Mouse (Mus musculus): ENCODE data around the gene Zcchc2. TPM values are rescaled to one million over a fixed set of nuclear protein-coding genes. Genes with fewer than 3 reads are reported as not detected.
A peak's percentile ranks its signal among the peaks of the same experiment; 100 is the strongest.

Gene Zcchc2
- 5.9 TPM for polyA plus RNA-seq (2012; fragmentation: generic; extraction: Trizol)
- long read RNA-seq, experiment 1, partial matches to known transcripts = 0 of 2 reads
- long read RNA-seq, experiment 1, other reads (novel, unspliced or antisense) = 2 of 2 reads
- long read RNA-seq, experiment 2, full-length matches to known transcripts = 1 of 5 reads
- long read RNA-seq, experiment 2, partial matches to known transcripts = 2 of 5 reads
- long read RNA-seq, experiment 2, other reads (novel, unspliced or antisense) = 2 of 5 reads

DNA sequence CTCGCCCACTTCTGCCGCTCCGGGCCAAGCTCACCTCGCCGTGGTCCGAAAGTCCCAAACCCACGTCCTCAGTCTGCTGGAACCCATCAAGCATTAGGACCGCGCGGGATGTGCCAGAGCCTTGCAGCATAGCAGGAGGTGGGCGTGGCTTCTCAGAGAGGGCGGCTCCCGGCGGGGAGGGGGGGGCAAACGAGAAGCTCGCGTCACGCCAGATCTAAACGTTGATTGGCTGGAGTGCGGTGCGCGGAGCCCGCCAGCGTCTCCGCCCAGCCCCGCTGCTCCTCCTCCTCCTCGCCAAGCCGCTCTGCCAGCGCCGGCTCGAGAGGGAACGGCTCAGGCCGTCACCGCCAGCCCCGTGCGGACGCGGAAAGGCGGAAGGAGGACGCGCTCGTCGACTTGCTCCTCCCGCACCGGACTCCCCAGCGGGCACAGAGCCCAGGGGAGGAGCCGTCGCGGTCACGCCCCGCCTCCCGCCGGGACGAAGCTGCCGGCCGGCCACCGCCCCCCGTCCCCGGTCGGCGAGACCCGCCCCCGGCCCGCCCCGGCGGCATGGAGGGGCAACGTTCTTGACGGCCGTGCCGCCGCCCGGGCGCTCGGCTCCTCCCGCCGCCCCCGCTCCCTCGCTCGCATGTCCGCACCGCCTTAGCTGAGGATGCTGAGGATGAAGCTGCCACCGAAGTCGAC lies at the start of gene Zcchc2:
Gene Zcchc2 (plus strand): TSS at position 269 of the 684 bp plus-strand sequence.
- peak within 1 kb of the TSS; percentile 99 for H3ac ChIP-seq (ENCODE audit: control insufficient read depth, insufficient read length, low read depth)
- H3K36me3 ChIP-seq (ENCODE audit: control insufficient read depth, insufficient read depth) = peaks cover 5% of the 10 kb centered on the region
- peaks cover 47% of the 10 kb centered on the region for H3K79me3 ChIP-seq (ENCODE audit: low read depth)

DNA sequence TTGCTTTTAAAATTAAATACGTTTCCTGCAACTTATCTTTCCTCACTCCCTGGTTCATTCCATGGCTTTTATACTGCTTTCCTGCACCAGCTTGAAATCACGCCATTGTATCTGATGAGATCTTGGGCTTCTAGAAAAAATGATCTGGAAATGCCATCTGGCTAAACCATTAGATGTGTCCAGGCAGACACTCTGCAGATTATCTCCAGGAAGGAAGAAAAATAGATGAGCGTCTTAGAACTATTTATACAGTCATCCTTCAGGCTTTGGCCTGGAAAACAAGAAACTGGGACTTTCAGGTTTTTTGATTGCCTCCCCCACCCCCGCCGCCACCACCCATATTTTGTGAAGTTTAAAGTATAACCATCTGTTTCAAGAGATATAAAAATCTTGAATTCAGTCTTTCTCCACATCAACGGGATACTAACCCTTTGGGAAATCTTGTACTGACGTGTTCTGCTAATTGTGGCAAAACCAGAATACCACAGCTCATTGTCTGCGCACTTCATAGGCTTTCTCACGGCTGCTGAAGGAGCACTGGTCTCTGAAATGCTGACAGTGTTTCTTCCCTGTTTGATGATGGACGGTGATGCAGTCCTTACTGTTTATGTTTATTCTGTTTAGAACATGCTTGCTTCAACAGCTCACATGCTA lies 45.2 kb upstream of the Zcchc2 start:
- H3K27me3 ChIP-seq (ENCODE audit: control insufficient read depth, insufficient read depth, insufficient read length) = no peaks in the 10 kb centered on the region
- no peak for TF ChIP-seq FOSL1 (IDR thresholded peaks at IDR 0.05; ENCODE audit: insufficient read depth, low read length, poor library complexity, severe bottlenecking)
- TF ChIP-seq MAX (IDR thresholded peaks at IDR 0.05) = no peak
- no peak for TF ChIP-seq MYOD1 (IDR thresholded peaks at IDR 0.05; ENCODE audit: control insufficient read depth, insufficient read length, low read depth)
- TF ChIP-seq CEBPB (IDR thresholded peaks at IDR 0.05; ENCODE audit: low read depth) = no peak
- TF ChIP-seq MYOG (IDR thresholded peaks at IDR 0.05; ENCODE audit: control insufficient read depth, extremely low read depth, insufficient read length) = no peak
- no peak for TF ChIP-seq CTCF (IDR thresholded peaks at IDR 0.05; ENCODE audit: control insufficient read depth, insufficient read depth, insufficient read length)
- TF ChIP-seq USF1 (IDR thresholded peaks at IDR 0.05; ENCODE audit: low read depth) = no peak
- H3K4me3 ChIP-seq (ENCODE audit: insufficient read depth, poor library complexity, severe bottlenecking) = no peak overlapping the region
- H3K36me3 ChIP-seq (ENCODE audit: control insufficient read depth, insufficient read depth) = no peaks in the 10 kb centered on the region
- no peaks in the 10 kb centered on the region for H3K79me3 ChIP-seq (ENCODE audit: low read depth)
- no peak overlapping the region for H3ac ChIP-seq (ENCODE audit: control insufficient read depth, insufficient read length, low read depth)
- no peaks in the 10 kb centered on the region for H3K79me2 ChIP-seq (ENCODE audit: control insufficient read depth, insufficient read depth)

More for the DNA sequence above, at the start of gene Zcchc2:
- peaks cover 78% of the 10 kb centered on the region for H3K79me2 ChIP-seq (ENCODE audit: control insufficient read depth, insufficient read depth)
- no peaks in the 10 kb centered on the region for H3K27me3 ChIP-seq (ENCODE audit: control insufficient read depth, insufficient read depth, insufficient read length)
- TF ChIP-seq CEBPB (IDR thresholded peaks at IDR 0.05; ENCODE audit: low read depth) (no peak), CTCF (IDR thresholded peaks at IDR 0.05; ENCODE audit: control insufficient read depth, insufficient read depth, insufficient read length) (no peak), MYOG (IDR thresholded peaks at IDR 0.05; ENCODE audit: control insufficient read depth, extremely low read depth, insufficient read length) (no peak), FOSL1 (IDR thresholded peaks at IDR 0.05; ENCODE audit: insufficient read depth, low read length, poor library complexity, severe bottlenecking) (no peak), MAX (IDR thresholded peaks at IDR 0.05) (no peak), USF1 (IDR thresholded peaks at IDR 0.05; ENCODE audit: low read depth) (no peak), MYOD1 (IDR thresholded peaks at IDR 0.05; ENCODE audit: control insufficient read depth, insufficient read length, low read depth) (no peak)
- peak within 1 kb of the TSS; percentile 68 for H3K4me3 ChIP-seq (ENCODE audit: insufficient read depth, poor library complexity, severe bottlenecking)

DNA sequence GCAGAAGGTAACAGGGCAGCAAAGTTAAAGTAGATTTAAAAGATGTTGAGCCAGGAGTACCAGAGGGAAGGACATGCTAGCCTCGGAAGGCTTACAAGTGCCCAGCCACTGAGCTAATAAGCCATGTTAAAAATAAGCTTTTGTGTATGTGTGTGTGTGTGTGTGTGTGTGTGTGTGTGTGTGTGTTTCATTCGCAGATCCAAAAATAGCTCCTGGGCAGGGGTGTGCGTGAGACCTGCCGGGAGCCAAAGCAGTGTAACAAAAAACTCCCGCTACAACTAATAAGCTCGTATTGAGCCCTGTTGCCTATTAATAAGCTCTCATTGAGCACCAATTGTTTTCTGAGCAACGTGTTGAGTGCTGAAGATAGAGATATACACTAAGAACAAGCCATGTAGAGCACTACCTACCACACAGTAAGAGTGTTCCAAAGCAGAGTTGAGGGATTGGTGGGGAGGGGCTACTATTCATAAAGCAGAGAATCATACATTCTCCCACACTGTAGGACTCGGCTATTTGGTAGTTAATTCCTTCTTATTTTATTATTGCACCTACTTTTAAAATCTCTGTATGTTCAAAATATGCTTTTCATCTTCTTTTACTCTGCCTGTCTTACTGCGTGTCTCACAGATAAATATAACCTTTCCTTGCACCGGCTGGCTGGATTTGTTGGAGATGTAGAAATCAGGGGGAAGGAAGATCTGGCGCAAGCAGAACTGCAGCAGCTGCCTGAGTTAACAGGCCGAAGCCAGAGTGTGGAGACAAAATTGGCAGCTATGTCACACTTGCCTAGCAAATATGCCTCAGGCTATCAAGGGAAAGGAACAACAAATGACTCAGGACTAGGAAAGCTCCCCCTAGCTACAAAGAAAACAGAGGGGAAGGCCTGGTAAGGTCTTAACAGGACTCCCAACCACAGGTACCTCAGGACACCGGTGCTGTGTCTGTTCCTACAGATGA lies 43.3 kb upstream of the Zcchc2 start:
- no peaks in the 10 kb centered on the region for H3K36me3 ChIP-seq (ENCODE audit: control insufficient read depth, insufficient read depth)
- H3K79me3 ChIP-seq (ENCODE audit: low read depth) = no peaks in the 10 kb centered on the region
- H3K27me3 ChIP-seq (ENCODE audit: control insufficient read depth, insufficient read depth, insufficient read length) = no peaks in the 10 kb centered on the region
- H3K79me2 ChIP-seq (ENCODE audit: control insufficient read depth, insufficient read depth) = no peaks in the 10 kb centered on the region
- no peak overlapping the region for H3K4me3 ChIP-seq (ENCODE audit: insufficient read depth, poor library complexity, severe bottlenecking)
- TF ChIP-seq FOSL1 (IDR thresholded peaks at IDR 0.05; ENCODE audit: insufficient read depth, low read length, poor library complexity, severe bottlenecking) (no peak), CTCF (IDR thresholded peaks at IDR 0.05; ENCODE audit: control insufficient read depth, insufficient read depth, insufficient read length) (no peak), MYOD1 (IDR thresholded peaks at IDR 0.05; ENCODE audit: control insufficient read depth, insufficient read length, low read depth) (no peak), USF1 (IDR thresholded peaks at IDR 0.05; ENCODE audit: low read depth) (no peak), CEBPB (IDR thresholded peaks at IDR 0.05; ENCODE audit: low read depth) (no peak), MYOG (IDR thresholded peaks at IDR 0.05; ENCODE audit: control insufficient read depth, extremely low read depth, insufficient read length) (no peak), MAX (IDR thresholded peaks at IDR 0.05) (no peak)
- H3ac ChIP-seq (ENCODE audit: control insufficient read depth, insufficient read length, low read depth) = no peak overlapping the region

DNA sequence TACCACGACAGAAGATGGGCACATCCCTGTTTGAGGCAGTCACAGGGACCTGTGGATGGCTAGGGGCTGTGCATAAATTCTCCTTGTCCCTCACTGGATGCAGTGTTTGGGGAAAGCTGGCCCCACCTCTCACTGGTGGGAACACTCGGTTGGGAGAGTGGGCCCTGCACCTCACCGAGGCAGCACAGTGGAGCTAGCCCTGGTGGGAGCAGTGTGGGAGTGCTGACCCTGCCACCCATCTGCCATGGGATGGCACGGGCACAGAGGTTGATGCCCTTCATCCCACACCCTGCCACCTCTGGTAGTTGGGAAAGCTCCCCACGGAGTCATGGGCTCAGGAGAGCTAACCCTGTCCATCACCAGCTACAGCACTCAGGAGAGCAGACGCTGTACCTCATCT lies 41.9 kb upstream of the Zcchc2 start:
- no peaks in the 10 kb centered on the region for H3K27me3 ChIP-seq (ENCODE audit: control insufficient read depth, insufficient read depth, insufficient read length)
- H3ac ChIP-seq (ENCODE audit: control insufficient read depth, insufficient read length, low read depth) = no peak overlapping the region
- H3K79me3 ChIP-seq (ENCODE audit: low read depth) = no peaks in the 10 kb centered on the region
- H3K4me3 ChIP-seq (ENCODE audit: insufficient read depth, poor library complexity, severe bottlenecking) = no peak overlapping the region
- TF ChIP-seq FOSL1 (IDR thresholded peaks at IDR 0.05; ENCODE audit: insufficient read depth, low read length, poor library complexity, severe bottlenecking) (no peak), USF1 (IDR thresholded peaks at IDR 0.05; ENCODE audit: low read depth) (no peak), CTCF (IDR thresholded peaks at IDR 0.05; ENCODE audit: control insufficient read depth, insufficient read depth, insufficient read length) (no peak), MAX (IDR thresholded peaks at IDR 0.05) (no peak), CEBPB (IDR thresholded peaks at IDR 0.05; ENCODE audit: low read depth) (no peak)
- H3K36me3 ChIP-seq (ENCODE audit: control insufficient read depth, insufficient read depth) = no peaks in the 10 kb centered on the region
- H3K79me2 ChIP-seq (ENCODE audit: control insufficient read depth, insufficient read depth) = no peaks in the 10 kb centered on the region

GRCm38 (mm10) chr1:105953588-105953987 lies 36.6 kb upstream of the Zcchc2 start:
- Histone ChIP-seq H3K79me3 (ENCODE audit: low read depth) (no peaks in the 10 kb centered on the region), H3K4me3 (ENCODE audit: insufficient read depth, poor library complexity, severe bottlenecking) (no peak overlapping the region), H3K27me3 (ENCODE audit: control insufficient read depth, insufficient read depth, insufficient read length) (no peaks in the 10 kb centered on the region), H3K36me3 (ENCODE audit: control insufficient read depth, insufficient read depth) (no peaks in the 10 kb centered on the region), H3ac (ENCODE audit: control insufficient read depth, insufficient read length, low read depth) (no peak overlapping the region), H3K79me2 (ENCODE audit: control insufficient read depth, insufficient read depth) (no peaks in the 10 kb centered on the region)
- no peak for TF ChIP-seq MAX (IDR thresholded peaks at IDR 0.05)
- no peak for TF ChIP-seq MYOD1 (IDR thresholded peaks at IDR 0.05; ENCODE audit: control insufficient read depth, insufficient read length, low read depth)
